Mouse (Mus musculus) gastrocnemius, postnatal 25 days (tissue): ENCODE measurements around the gene Il6st. TPM values are rescaled to one million over a fixed set of nuclear protein-coding genes. Genes with fewer than 3 reads are reported as not detected.

Source experiments
- DNase-seq: peaks from one replicate; pipeline ENCODE4 v3.0.0; 2022
- total RNA-seq, 2 experiments: library from RNA; stranded (reverse); gene quantifications; 1 replicate in 1 of 2; 2 replicates in 1 of 2; pipeline ENCODE4 v1.2.3; 2021

Il6st gene
- total RNA-seq, 2 experiments from 2014 or later: 131 to 142 TPM

DNA sequence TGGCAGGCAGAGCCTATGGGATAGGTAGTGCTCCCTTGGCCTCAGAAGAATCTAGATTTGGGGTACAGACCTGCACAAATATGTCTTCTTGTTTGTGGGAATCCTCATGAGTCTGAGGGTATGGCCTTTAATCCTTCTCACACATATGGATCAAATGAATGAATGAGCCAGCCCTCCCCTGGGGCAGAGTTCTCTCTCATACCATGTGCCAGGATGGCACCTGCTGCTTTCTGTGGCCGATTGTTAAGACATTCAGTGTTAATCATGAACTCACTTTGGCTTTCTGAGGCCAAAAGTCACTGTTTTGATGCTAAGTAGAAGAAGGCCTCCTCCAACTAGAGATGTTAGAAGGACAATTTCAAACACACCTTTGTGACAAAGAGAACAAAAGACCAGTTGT is 63.3 kb downstream of the Il6st start:
- no peak for DNase-seq

DNA sequence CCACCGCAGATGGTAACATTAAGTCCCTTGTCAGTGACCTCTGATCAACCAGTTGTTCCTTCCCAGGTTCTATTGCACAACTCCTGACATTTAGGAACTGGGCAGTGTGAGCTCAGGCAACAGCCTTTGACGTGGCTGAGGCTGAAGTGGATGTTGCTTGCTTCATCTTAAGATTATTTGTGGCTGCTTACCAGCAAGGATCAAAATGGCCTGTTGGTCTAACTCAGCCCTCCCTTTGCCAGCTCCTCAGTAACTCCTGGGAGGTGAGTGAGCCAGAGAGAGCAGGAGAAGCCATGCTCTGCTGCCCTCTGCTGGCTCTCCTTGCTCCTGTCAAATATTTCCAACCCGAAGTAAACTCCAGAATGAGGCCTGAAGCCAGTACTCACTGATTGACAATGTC is 66.0 kb downstream of the Il6st start:
- peak; percentile 79 for DNase-seq

DNA sequence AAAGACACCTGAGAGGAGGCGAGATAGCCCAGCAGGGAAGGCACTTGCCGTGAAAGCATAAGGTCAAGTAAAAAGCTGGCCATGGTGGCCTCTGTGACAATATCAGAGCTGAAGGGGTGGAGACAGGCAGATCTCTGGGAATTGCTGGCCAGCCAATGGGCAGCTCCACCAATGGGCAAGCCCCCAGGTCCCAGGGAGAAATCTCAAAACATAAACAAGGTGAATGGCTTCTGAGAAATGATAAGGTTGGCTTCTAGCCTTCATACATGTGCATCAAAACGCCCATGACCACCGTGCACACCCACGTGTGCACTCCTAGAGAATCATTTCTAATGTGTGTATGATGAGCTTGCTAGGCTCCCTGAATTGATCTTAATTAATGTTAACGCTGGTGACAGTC is 68.4 kb downstream of the Il6st start:
- DNase-seq: no peak

DNA sequence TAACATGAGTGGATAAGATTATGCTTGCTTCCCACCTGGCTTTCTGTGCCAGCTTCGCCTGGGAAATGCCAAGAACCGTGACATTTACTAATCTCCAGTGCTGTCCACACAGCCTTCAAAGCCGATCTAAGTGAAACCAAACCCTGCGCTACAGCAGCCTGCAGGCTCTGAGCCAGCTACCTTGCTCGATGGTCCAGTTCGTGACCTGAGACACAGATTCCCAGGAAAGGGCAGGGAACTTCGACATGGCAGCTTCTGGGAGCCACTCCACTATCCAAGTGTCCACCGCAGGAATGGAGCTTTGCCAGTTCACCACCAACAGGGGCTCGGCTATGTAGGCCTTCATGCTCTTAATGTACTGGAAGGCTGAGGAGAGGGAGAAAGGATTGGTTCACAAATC is 69.7 kb downstream of the Il6st start:
- DNase-seq: peak; percentile 43

DNA sequence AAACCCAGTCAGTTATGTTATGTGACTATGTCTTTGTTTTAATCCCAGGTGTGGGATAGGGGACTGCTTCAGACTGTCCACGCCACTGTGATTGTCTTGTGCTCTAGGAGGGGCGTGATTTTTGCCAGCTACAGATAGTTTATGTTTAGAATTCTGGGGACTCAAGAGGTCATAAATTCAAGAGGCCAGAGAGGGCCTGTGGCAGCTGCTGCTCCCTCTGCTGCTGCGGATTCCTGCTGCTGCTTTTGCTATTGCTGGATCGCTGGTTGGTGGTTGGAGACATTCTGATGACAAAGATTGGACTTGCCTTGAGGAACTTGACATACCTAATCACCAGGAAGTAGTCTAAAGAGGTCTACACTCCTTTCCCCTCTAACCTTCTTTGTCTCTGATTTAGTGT is 72.7 kb downstream of the Il6st start:
- no peak for DNase-seq

DNA sequence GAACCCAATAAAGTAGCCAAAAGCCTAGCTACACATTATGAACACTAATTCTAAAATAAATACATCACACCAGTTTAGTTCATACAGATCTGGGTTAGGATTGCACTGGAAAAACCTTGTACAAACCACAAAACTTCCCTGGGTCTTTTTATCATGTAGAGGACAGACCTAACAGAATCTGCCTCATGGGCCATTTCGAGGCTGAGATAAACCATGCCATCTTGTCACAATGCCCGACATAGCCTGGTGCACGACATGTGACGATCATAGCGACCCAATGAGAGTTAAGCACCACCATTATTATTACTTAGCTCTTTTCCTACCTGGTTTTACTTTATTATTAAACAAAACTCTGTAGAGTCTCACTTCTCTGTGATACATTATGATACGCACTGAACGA is 73.2 kb downstream of the Il6st start:
- DNase-seq: no peak

DNA sequence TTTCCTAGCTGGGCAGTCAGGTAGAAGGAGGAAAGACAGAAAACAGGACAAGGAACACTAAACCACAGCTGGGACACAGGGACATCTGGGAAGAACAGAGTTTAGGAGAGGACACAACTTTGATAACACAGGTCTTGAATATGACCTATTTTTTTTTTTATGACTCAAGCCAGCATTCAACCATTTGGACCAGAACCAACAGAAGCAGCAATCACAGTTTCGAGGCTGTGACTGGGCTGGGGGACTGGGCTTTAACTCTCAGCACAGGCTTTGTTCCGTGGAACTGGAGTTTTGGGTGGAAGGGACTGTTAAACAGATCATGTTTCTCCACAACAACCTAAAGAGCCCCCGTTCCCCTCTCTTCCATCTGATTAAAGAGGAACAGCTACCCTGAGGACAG is 76.7 kb downstream of the Il6st start:
- DNase-seq: no peak

DNA sequence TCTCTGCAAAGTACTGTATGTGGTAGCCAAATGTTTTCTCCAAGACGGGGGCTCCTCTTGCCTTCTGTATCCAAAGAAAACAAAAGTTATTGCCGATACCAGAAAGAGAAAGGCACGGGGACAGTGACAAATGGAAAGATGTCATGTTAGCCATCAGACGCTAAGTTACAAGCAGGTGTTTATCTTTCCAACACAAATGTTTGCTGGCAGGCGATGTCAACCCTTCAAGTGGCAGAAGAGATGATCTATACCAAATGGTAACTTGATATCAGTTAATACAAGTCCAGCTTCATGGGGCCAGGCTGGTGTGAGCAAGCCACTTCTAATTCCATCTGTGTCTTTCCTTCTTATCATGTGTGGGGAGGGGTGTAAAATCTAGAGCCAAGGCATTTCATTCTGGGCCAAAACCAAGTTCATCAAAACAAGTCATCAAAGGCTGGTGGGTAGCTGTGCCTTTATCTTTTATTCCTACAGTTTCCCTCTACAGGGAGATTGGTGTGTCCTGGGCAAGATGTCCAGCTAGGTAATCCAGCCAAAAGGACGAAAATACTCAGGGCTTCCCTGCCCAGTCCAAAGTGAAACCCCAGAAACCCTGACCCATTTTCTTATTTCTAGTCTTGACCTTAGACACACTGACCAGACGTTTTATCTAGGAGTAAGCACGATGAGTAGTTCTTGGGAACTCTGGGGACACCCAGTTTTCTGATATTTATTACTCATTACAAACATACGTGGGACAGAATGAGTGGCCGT is 77.5 kb downstream of the Il6st start:
- DNase-seq: no peak

DNA sequence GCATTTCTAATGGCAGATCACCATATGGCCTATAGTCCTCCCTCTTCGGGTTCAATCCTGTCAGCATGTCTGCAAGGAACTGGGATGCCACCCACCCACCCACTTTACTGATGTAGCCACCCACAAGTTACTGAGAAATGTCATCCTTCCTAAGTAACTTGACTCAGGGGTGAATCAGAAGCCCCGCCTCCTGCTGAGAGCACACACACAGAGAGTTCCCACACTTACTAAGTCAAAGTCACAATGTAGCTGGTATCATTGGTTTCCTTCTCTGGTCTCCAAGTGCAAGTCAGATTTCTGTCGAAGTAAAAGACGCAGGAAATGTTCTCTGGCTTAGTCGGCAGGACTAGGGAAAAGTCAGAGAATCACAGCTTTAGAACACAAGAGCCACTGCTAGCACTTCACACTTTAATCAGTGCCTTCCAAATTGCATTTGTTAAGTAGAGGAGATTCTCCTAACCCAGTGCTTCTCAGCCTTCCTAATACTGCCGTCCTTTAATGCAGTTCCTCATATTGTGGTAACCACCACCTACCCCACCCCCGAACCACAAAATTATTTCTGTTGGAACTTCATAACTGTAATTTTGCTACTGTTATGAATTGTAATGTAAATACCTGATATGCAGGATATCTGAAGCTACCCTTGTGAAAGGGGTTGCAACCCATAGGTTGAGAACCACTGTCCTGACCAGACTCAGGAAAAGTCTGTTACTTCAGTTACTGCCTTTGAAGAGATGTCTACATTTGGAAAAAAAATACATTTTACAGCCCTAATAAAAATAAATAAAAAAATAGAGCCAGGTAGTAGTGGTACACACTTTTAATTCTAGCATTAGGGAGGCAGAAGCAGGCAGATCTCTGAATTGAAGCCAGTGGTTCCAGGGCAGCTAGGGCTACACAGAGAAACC is 88.0 kb downstream of the Il6st start:
- no peak for DNase-seq

DNA sequence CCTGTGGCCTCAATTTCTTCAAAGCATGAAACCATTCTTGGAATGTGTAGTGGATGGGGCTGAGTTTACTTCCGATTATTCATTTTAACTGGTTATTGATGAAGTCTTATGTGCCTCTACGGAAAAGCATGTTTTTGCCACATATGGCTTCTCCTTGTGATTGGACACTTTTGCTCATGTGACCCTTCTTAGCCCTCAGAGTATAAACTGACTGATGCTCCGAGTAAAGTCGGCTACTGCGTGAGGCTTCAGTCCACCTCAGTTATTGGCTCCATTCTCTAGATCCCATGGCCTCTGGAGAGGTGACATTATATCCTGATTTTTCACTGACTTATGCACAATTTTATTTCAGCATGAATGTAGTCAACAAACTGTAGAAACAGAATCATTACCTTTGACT is 89.4 kb downstream of the Il6st start:
- DNase-seq: no peak

DNA sequence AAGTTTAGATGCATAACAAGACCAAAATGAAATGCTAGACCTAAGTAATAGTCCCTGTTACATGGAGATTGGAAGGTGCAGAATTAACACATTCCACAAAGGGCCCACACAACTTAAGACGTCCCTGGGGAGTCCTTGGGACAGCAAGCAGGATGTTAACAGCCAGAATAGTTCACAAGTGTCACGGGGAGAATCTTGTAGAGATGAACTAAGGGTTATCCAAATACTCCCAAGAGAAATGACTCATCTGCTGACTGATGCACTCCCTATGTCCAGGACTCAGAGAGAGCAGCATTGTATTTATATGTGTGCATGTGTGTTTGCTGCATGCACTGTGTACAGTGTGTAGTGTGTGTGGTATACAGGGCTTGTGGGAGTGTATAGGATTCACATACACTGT is 92.6 kb downstream of the Il6st start:
- DNase-seq: no peak

Other genes starting within 250 kb of the Il6st start
- not detected for gene Ankrd55, start 175.6 kb upstream of the Il6st start, total RNA-seq
- gene Il31ra, start 130.3 kb downstream of the Il6st start, total RNA-seq: not detected
- gene Ddx4, start 188.4 kb downstream of the Il6st start, total RNA-seq: not detected
- 1 to 10 TPM; 4.8 to 6.6 TPM for gene Slc38a9, start 196.7 kb downstream of the Il6st start, total RNA-seq